Mouse (Mus musculus) adrenal gland, postnatal 4 days (tissue): ENCODE data around the gene Hist1h3d. TPM values are rescaled to one million over a fixed set of nuclear protein-coding genes. Genes with fewer than 3 reads are reported as not detected.
"Not testable (repeated sequence)": the region's sequence is repeated elsewhere in the genome, so short reads cannot be mapped to it uniquely, and the experiment has no call there.

Experiments
- DNase-seq, 2 experiments: peaks; one replicate each; pipeline ENCODE4 v3.0.0; 2021 to 2022; ENCODE audit warnings: low spot score in 2 of 2, mixed read lengths in 2 of 2
- long read RNA-seq, 2 experiments: library from polyadenylated mRNA; stranded (forward); transcript quantifications; one replicate each; pipeline ENCODE4 v2.0.0; 2021
- total RNA-seq, 2 experiments: library from RNA; stranded (reverse); gene quantifications; 2 replicates each; pipeline ENCODE4 v1.2.3; 2021

Gene Hist1h3d
- total RNA-seq = 10 to 100 TPM; 64.3 to 80.4 TPM
- long read RNA-seq, experiment 1 = 0 reads
- long read RNA-seq, experiment 2 = 0 reads

- no peak for DNase-seq
Observed at GRCm38 (mm10) chr13:23575271-23575851, at the start of gene Hist1h3d. Gene Hist1h3d, plus strand, starts transcription at chr13:23575763.

GRCm38 (mm10) chr13:23525901-23526300 lies 49.7 kb upstream of the Hist1h3d start:
- DNase-seq = no peak

- peak; percentile 74 to 85 for DNase-seq
Observed at GRCm38 (mm10) chr13:23526312-23526711, 49.3 kb upstream of the Hist1h3d start.

GRCm38 (mm10) chr13:23529005-23529404 lies 46.6 kb upstream of the Hist1h3d start:
- no peak for DNase-seq

GRCm38 (mm10) chr13:23529480-23530165 lies 45.9 kb upstream of the Hist1h3d start:
- DNase-seq = no peak

- peak in 1 of 2 experiments; percentile 30 for DNase-seq
Observed at GRCm38 (mm10) chr13:23530181-23530900, 45.2 kb upstream of the Hist1h3d start.

GRCm38 (mm10) chr13:23530901-23531875 lies 44.4 kb upstream of the Hist1h3d start, which contains the start of gene Hist1h4h:
Gene Hist1h4h, plus strand, starts transcription at chr13:23531050.
- DNase-seq = peak; percentile 80 to 96

- DNase-seq = no peak
Observed at GRCm38 (mm10) chr13:23532262-23533075, 43.1 kb upstream of the Hist1h3d start.

- peak in 1 of 2 experiments; percentile 45 for DNase-seq
Observed at GRCm38 (mm10) chr13:23533560-23534367, 41.8 kb upstream of the Hist1h3d start, which contains the start of gene Hist1h2af. Gene Hist1h2af, plus strand, starts transcription at chr13:23533906.

- DNase-seq = no peak
Observed at GRCm38 (mm10) chr13:23534368-23535131, 41.0 kb upstream of the Hist1h3d start.

GRCm38 (mm10) chr13:23535137-23536075 lies 40.2 kb upstream of the Hist1h3d start, which contains the start of gene Hist1h3g:
Gene Hist1h3g, plus strand, starts transcription at chr13:23535422.
- DNase-seq = peak; percentile 69 to 76

GRCm38 (mm10) chr13:23536076-23536822 lies 39.3 kb upstream of the Hist1h3d start:
- DNase-seq = no peak

GRCm38 (mm10) chr13:23537006-23537710 lies 38.4 kb upstream of the Hist1h3d start:
- no peak for DNase-seq

GRCm38 (mm10) chr13:23538249-23538648 lies 37.3 kb upstream of the Hist1h3d start:
- no peak for DNase-seq

GRCm38 (mm10) chr13:23539821-23540220 lies 35.7 kb upstream of the Hist1h3d start:
- not testable (repeated sequence) for DNase-seq

- no peak for DNase-seq
Observed at GRCm38 (mm10) chr13:23541497-23541896, 34.1 kb upstream of the Hist1h3d start.
